Mouse (Mus musculus): ENCODE results near the gene Tmem235. TPM values are rescaled to one million over a fixed set of nuclear protein-coding genes. Genes with fewer than 3 reads are reported as not detected.

Tmem235 gene
- polyA plus RNA-seq (2012; fragmentation: generic; extraction: Trizol) = under 1 TPM; 0.01 to 0.13 TPM

DNA sequence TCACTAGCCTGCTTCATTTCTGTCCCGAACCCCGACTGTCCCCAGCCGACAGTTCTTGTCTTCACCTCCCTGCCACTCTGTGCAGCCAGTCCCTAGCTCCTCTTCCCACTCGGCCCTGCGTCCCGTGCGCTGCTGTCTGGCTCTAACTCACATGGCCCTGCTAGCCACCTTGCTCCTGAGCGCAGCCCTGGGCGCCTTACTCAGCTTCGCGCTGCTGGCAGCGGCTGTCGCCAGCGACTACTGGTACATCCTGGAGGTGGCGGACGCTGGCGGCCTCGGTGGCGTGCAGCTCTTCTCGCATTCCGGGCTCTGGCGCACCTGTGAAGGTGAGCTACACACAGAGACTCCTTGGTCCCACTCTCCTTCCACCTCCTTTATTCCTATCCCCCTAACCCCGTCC, at the start of gene Tmem235:
Gene Tmem235, plus strand, starts transcription at position 152 of the 400 bp plus-strand sequence.

DNA sequence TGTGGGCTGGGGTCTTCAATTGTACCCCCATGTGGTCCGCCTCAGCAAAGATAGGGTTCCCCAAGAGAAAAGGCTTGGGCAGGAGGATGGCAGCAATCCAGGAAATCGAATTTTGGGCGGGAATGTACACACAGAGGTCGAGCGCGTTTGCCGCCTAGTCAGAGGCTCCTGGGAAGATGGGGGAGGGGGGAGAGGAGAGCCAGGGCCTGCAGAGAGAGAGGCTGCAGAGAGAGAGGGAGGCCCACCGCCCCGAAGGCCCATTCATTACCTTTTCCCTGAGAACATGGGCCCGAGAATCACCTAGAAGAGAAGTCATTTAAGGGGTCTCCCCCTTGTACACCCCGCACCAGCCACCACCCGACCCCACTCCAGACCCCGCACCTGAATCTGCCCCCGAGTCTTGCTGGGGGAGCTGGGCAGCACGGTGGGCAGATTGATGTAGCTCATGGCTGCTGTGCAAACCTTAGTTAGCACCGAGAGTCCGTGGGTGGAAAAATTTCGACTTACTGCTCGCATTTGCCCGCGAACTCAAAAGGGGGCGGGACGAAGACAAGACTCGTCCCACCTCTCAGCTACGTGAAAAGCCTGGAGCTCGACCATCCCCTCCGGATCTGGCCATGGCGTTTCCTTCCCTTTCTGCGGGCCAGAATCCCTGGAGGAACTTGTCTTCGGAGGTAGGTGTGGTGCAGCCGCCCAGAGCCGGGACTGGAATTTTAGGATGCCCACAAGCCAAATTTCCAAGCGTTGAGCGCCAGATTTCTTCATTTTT, 35.0 kb upstream of the Tmem235 start, which contains the start of the genes Afmid and Tk1:
Gene Afmid, plus strand, starts transcription at position 592 of the 769 bp plus-strand sequence.
Gene Tk1, minus strand, starts transcription at position 760 of the 769 bp plus-strand sequence.

DNA sequence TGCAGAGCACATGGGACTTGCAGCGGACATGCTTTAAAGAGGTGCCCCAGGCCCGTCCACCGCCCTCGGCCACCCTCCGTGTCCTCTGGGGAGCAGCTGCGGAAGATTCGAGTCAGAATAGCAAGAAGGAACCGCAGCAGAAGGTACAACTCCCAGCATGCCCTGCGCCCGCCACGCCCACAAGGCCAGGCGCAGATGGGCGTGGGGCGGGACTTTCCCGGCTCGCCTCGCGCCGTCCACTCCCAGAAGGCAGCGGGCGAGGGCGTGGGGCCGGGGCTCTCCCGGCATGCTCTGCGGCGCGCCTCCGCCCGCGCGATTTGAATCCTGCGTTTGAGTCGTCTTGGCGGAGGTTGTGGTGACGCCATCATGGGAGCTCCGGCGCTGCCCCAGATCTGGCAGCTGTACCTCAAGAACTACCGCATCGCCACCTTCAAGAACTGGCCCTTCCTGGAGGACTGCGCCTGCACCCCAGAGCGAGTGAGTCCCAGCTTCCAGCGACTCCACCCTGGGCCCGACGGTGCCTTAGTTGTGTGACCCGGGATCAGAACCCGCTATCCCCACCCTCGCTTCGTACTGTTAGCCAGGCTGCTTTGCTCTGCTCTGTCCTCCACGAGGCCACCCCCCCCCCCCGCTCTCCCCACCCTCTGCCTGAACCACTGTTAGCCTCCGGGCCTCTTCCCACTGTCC, 11.4 kb upstream of the Tmem235 start, which contains the start of gene Birc5:
Gene Birc5, plus strand, starts transcription at position 267 of the 687 bp plus-strand sequence.

DNA sequence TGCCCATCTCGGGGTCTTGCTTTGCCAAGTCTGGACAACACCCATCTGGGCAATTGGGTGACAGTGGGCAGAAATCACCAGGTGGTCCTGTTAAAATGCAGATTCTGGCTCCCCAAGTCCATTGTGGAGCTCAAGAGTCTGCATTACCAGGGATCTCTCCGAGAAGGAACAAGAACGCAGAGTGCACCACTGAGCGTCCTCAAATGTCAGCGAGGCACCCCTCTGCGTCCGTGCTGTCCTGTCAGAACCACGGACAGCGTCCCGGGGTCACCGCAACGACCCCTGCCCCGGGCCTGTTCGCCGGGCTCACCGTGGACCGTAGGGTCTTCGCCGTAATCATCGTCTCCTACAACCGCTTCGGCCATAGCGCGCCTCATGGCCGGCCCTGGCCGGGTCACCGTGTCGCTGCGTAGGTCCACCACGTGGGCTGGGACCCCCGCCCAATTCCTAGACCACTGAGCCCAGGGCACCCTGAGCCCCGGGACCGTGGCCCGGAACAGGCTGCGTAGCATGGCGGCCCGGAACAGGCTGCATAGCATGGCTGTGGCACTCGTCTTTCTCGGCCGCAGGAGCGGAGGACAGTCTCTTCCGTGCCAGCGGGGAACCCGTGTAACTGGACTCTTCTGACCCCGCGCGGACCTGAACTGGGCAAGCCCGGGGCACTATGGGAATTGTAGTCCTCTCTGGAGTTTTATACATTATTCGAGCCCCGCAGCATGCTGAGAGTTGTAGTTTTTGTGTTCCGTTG, 12.5 kb downstream of the Tmem235 start, which contains the start of gene Tha1:
Gene Tha1, minus strand, starts transcription at position 621 of the 748 bp plus-strand sequence.

Other genes starting within 250 kb of the Tmem235 start
- gene Tnrc6c, start 206.5 kb upstream of the Tmem235 start, polyA plus RNA-seq (2012; fragmentation: generic; extraction: Trizol) = 10 to 100 TPM in 1 of 2 experiments, 1 to 10 TPM in 1; 1.6 to 15.4 TPM
- under 1 TPM; 0.05 to 0.53 TPM for gene Tmc8, start 78.7 kb upstream of the Tmem235 start, polyA plus RNA-seq (2012; fragmentation: generic; extraction: Trizol)
- gene Tmc6, start 78.6 kb upstream of the Tmem235 start, polyA plus RNA-seq (2012; fragmentation: generic; extraction: Trizol) = 10 to 100 TPM; 34.3 to 53.3 TPM
- gene 6030468B19Rik, start 63.1 kb upstream of the Tmem235 start, polyA plus RNA-seq (2012; fragmentation: generic; extraction: Trizol) = not detected
- under 1 TPM; 0.08 to 0.85 TPM for gene Gm20708, start 51.1 kb upstream of the Tmem235 start, polyA plus RNA-seq (2012; fragmentation: generic; extraction: Trizol)
- 100 to 1,000 TPM in 1 of 2 experiments, 10 to 100 TPM in 1; 85.3 to 136 TPM for gene Syngr2, start 51.1 kb upstream of the Tmem235 start, polyA plus RNA-seq (2012; fragmentation: generic; extraction: Trizol)
- 10 to 100 TPM in 1 of 2 experiments, 1 to 10 TPM in 1; 4.2 to 10.4 TPM for gene Afmid, start 34.8 kb upstream of the Tmem235 start, polyA plus RNA-seq (2012; fragmentation: generic; extraction: Trizol)
- 100 to 1,000 TPM; 130 to 337 TPM for gene Tk1, start 34.7 kb upstream of the Tmem235 start, polyA plus RNA-seq (2012; fragmentation: generic; extraction: Trizol)
- gene Birc5, start 11.5 kb upstream of the Tmem235 start, polyA plus RNA-seq (2012; fragmentation: generic; extraction: Trizol) = 100 to 1,000 TPM; 206 to 286 TPM
- gene Tha1, start 12.7 kb downstream of the Tmem235 start, polyA plus RNA-seq (2012; fragmentation: generic; extraction: Trizol) = 1 to 10 TPM in 1 of 2 experiments, under 1 TPM in 1; 0.95 to 6.1 TPM
- gene Socs3, start 109.3 kb downstream of the Tmem235 start, polyA plus RNA-seq (2012; fragmentation: generic; extraction: Trizol) = 10 to 100 TPM; 16.0 to 49.1 TPM
- 10 to 100 TPM; 54.3 to 64.9 TPM for gene Pgs1, start 125.5 kb downstream of the Tmem235 start, polyA plus RNA-seq (2012; fragmentation: generic; extraction: Trizol)

All from C3H10T1/2 (cell line).